Mouse (Mus musculus) MEL (cell line): ENCODE measurements around the gene Galnt14.

Experiments
- CTCF ChIP-seq, 3 experiments: IDR thresholded peaks in 2 of 3; conservative IDR thresholded peaks in 1 of 3; 2 replicates each; pipeline ENCODE4 v1.5.1; 2011 to 2012; ENCODE audit warnings: low read length in 3 of 3, low read depth in 2 of 3, mild to moderate bottlenecking in 2 of 3, improper control_type of control experiment in 1 of 3, inconsistent platforms in 1 of 3, mixed read lengths in 1 of 3, moderate library complexity in 1 of 3; ENCODE audit not compliant: control insufficient read depth in 1 of 3, insufficient read depth in 1 of 3, poor library complexity in 1 of 3, severe bottlenecking in 1 of 3
- ELF1 ChIP-seq: IDR thresholded peaks from 2 replicates; pipeline ENCODE4 v1.6.1; 2014; ENCODE audit warnings: low read depth, mild to moderate bottlenecking, inconsistent platforms, low read length, improper control_type of control experiment, moderate library complexity
- GABPA ChIP-seq: IDR thresholded peaks from 2 replicates; pipeline ENCODE4 v1.6.1; 2012; ENCODE audit warnings: low read depth, mild to moderate bottlenecking, inconsistent platforms, low read length, improper control_type of control experiment, moderate library complexity
- MAZ ChIP-seq: IDR thresholded peaks from 2 replicates; pipeline ENCODE4 v1.6.1; 2012; ENCODE audit warnings: low read depth, mild to moderate bottlenecking, inconsistent platforms, low read length, improper control_type of control experiment
- MXI1 ChIP-seq: IDR thresholded peaks from 2 replicates; pipeline ENCODE4 v1.6.1; 2011; ENCODE audit warnings: mild to moderate bottlenecking, low read depth, low read length, improper control_type of control experiment
- POLR2A ChIP-seq, 2 experiments: IDR thresholded peaks; 2 replicates each; pipeline ENCODE4 v1.6.1; 2011 to 2012; ENCODE audit warnings: low read length in 2 of 2, mild to moderate bottlenecking in 2 of 2, control low read depth in 1 of 2, improper control_type of control experiment in 1 of 2, low read depth in 1 of 2, moderate library complexity in 1 of 2; ENCODE audit not compliant: control insufficient read depth in 1 of 2, insufficient read depth in 1 of 2, poor library complexity in 1 of 2
- TBP ChIP-seq: IDR thresholded peaks from 2 replicates; pipeline ENCODE4 v1.8.0; 2011; ENCODE audit warnings: low read depth, low read length, improper control_type of control experiment

DNA sequence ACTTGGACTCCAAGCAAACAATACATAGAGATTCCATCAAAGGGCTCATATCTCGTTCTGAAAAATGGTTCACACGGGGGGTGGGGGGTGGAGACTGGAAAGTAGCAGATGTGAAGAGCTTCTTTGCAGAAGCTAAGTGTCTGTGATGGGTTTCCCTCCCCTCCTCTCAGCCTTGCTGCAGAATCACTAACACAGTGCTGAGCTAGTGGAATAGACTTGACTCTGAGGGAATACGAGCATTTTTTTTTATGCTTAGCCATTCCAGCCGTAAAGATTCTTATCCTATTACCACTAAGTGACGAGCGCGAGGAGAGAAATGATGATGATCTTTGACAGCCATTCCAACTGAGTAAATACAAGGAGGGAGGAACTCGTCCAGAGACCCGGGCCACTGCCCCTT lies 142.0 kb downstream of the Galnt14 start:
- no peak for TF ChIP-seq CTCF (IDR thresholded peaks at IDR 0.05 in 2 of 3, conservative IDR thresholded peaks at IDR 0.05 in 1 of 3; ENCODE audit: control insufficient read depth in 1 of 3, insufficient read depth in 1 of 3, low read depth in 2 of 3, low read length in 3 of 3, poor library complexity in 1 of 3, severe bottlenecking in 1 of 3)
- no peak for TF ChIP-seq TBP
- TF ChIP-seq POLR2A (IDR thresholded peaks at IDR 0.05; ENCODE audit: control insufficient read depth in 1 of 2, insufficient read depth in 1 of 2, low read depth in 1 of 2, low read length in 2 of 2, poor library complexity in 1 of 2), result no peak
- TF ChIP-seq GABPA, result no peak
- TF ChIP-seq MAZ, result no peak
- no peak for TF ChIP-seq ELF1
- TF ChIP-seq MXI1, result no peak
